Mouse (Mus musculus) ES-CJ7 (cell line): ENCODE measurements at regions not wholly inside any gene's neighbourhood (a gene's known extent, or its start where the extent isn't known, plus 50 kb on each side); places are given as distances from the start of the nearest gene placed in this dataset.

Experiments
- DNase-seq: peaks from one replicate; pipeline ENCODE4 v3.0.0; 2011; ENCODE audit warnings: low read depth, low spot score

- DNase-seq, result no peak
These were observed 97.2 kb upstream of the 1500015O10Rik start for GRCm38 (mm10) chr1:43633246-43633645.

GRCm38 (mm10) chr1:43635718-43636117, 94.7 kb upstream of the 1500015O10Rik start:
- DNase-seq, result peak; percentile 54

DNA sequence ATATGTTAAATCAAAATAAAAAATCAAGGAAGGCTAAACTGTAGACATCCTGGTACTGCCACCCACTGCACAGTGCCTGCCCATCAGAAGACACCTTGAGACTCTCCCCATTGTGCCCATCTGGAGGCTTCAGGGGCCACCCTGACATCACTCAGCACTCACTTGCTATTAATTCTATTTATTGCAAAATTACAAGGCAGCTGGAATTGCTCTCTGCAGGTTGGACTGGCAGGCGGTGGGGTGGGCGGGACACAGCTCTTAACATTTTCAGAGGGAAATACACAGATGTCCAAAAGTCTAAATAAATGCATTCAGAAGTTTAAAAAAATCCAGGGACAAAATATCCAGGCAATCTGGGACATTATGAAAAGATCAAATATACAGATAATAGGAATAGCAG, 92.4 kb upstream of the 1500015O10Rik start:
- no peak for DNase-seq

GRCm38 (mm10) chr1:43672031-43672430, 58.4 kb upstream of the 1500015O10Rik start:
- DNase-seq, result no peak
